Mouse (Mus musculus): ENCODE data around the gene Kif28. TPM values are rescaled to one million over a fixed set of nuclear protein-coding genes. Genes with fewer than 3 reads are reported as not detected.
"Not testable (repeated sequence)": the region's sequence is repeated elsewhere in the genome, so short reads cannot be mapped to it uniquely, and the experiment has no call there.

Gene Kif28
- polyA plus RNA-seq, 1 experiment from 2014 or later, result not detected

DNA sequence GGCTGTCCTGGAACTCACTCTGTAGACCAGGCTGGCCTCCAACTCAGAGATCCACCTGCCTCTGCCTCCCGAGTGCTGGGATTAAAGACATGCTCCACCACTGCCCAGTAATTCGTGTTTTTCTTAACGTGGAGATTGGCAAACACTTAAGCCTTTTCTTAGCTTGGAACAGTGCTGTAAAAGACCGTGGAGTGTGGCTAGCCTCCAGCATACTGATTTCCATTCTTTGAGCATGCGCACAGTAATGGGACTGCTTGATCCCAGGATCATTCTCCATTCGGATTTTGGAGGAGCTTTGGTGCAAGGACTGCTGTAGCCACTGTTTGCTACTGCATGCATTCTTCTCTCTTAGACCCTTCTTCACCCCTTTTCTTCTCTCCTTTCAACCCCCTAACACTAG lies 55.6 kb downstream of the Kif28 start:
- H3K36me3 ChIP-seq, result peaks cover 42% of the 10 kb centered on the region
- 76% methylated on average over 6 of the region's 6 CpGs for whole genome bisulfite sequencing
- no peak overlapping the region for H3K4me2 ChIP-seq (replicated peaks)
- no peak overlapping the region for H3K4me3 ChIP-seq
- no peaks in the 10 kb centered on the region for H3K9me3 ChIP-seq
- no peak overlapping the region for H3K27ac ChIP-seq
- no peak overlapping the region for H3K9ac ChIP-seq
- ATAC-seq (ENCODE audit: low FRiP score, low read depth), result no peak
- no peaks in the 10 kb centered on the region for H3K27me3 ChIP-seq
- no peaks in the 10 kb centered on the region for H3K4me1 ChIP-seq

DNA sequence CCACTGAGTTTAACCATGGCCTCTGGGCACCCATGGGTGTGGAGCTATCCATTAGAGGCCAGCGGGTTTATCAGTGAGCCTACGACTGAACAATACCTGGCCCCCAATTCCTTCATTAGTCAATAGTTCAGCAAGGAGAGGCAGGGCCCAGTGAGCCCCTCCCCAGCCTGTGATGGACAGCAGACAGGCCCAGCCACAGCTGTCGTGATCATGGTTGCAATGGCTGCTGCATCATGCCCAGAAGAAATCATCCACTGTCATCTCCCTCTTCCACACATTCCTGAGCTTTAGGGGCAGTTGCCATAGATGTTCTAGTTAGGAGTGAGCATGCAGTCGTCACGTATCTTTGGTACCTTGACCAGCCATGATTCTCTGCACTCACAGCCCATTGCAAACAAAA lies 56.2 kb downstream of the Kif28 start:
- Histone ChIP-seq H3K9me3 (no peaks in the 10 kb centered on the region), H3K9ac (no peak overlapping the region), H3K36me3 (peaks cover 45% of the 10 kb centered on the region), H3K4me1 (no peaks in the 10 kb centered on the region), H3K4me3 (no peak overlapping the region), H3K27me3 (no peaks in the 10 kb centered on the region), H3K27ac (no peak overlapping the region), H3K4me2 (replicated peaks) (no peak overlapping the region)
- 83% methylated on average over 5 of the region's 5 CpGs for WGBS
- ATAC-seq (ENCODE audit: low FRiP score, low read depth), result no peak

DNA sequence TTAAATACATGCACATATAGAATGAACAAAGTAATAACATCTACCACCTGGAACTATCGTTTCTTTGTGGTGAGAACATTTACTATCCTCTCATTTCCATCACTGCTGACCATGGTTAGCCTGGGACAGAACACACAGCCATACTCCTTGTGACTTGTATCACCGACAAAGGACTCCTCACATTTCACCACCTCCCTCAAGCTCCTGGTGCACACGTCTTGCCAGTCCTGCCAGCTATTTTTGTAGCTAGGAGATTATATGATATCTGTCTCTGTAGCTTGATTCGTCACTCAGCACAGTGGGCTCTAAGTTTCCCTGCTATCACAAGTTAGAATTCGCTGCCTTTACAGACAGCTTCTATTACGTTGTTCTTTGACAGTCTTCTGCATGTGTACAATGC lies 56.7 kb downstream of the Kif28 start:
- Histone ChIP-seq H3K27me3 (no peaks in the 10 kb centered on the region), H3K4me3 (no peak overlapping the region), H3K9ac (no peak overlapping the region), H3K27ac (no peak overlapping the region), H3K4me1 (no peaks in the 10 kb centered on the region), H3K9me3 (no peaks in the 10 kb centered on the region), H3K36me3 (peaks cover 50% of the 10 kb centered on the region), H3K4me2 (replicated peaks) (no peak overlapping the region)
- WGBS, result 87% methylated on average over 6 of the region's 6 CpGs
- no peak for ATAC-seq (ENCODE audit: low FRiP score, low read depth)

GRCm38 (mm10) chr1:179687966-179688365 lies 57.1 kb downstream of the Kif28 start:
- H3K9me3 ChIP-seq, result no peaks in the 10 kb centered on the region
- H3K27ac ChIP-seq, result no peak overlapping the region
- peaks cover 54% of the 10 kb centered on the region for H3K36me3 ChIP-seq
- H3K9ac ChIP-seq, result no peak overlapping the region
- 82% methylated on average over 3 of the region's 3 CpGs for WGBS
- no peak for ATAC-seq (ENCODE audit: low FRiP score, low read depth)
- H3K4me1 ChIP-seq, result no peaks in the 10 kb centered on the region
- no peak overlapping the region for H3K4me2 ChIP-seq (replicated peaks)
- H3K4me3 ChIP-seq, result no peak overlapping the region
- H3K27me3 ChIP-seq, result no peaks in the 10 kb centered on the region

DNA sequence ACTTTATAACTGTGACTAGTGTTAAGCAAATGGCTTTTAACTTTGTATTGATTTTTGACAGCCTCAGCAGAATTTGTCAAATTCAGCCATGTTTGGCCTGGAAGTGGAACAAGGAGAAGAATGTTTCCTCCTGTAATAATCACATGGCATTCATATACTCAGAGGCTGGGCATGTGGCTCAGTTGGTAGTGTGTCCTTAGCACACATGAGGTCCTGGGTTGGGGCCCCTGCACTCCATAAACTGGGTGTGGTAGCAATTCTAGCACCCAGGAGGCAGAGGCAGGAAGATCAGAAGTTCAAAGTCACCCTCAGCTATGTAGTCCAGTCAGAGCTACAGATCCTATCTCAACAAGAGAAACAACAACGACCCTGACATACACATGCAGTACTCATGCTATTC lies 57.8 kb downstream of the Kif28 start:
- WGBS, result 90% methylated on average over 1 of the region's 1 CpGs
- no peak overlapping the region for H3K4me2 ChIP-seq (replicated peaks)
- H3K27ac ChIP-seq, result no peak overlapping the region
- H3K36me3 ChIP-seq, result peaks cover 58% of the 10 kb centered on the region
- no peak overlapping the region for H3K9ac ChIP-seq
- no peaks in the 10 kb centered on the region for H3K27me3 ChIP-seq
- H3K9me3 ChIP-seq, result no peaks in the 10 kb centered on the region
- H3K4me3 ChIP-seq, result no peak overlapping the region
- no peak for ATAC-seq (ENCODE audit: low FRiP score, low read depth)
- no peaks in the 10 kb centered on the region for H3K4me1 ChIP-seq

DNA sequence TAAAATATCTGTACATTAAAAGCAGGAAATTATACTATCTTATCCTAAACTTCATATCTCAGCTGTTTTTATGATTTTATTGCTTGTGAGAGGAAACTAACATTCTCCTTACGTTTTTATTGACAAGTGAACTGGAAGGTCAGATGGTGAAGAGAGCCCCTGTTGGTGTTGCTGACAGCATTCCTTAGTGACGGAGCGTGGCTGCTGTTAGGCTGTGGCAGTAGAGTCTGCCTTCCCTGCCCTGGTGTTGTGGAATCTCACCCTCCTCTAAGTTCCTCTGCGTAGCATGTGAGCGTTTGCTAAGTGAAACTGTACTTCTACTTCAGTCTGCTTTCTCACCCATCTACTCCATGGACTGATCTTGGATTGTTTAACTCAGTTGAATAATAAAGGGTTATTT lies 58.3 kb downstream of the Kif28 start:
- Histone ChIP-seq H3K9ac (no peak overlapping the region), H3K27me3 (no peaks in the 10 kb centered on the region), H3K4me3 (no peak overlapping the region), H3K9me3 (no peaks in the 10 kb centered on the region), H3K27ac (no peak overlapping the region), H3K4me1 (no peaks in the 10 kb centered on the region), H3K4me2 (replicated peaks) (no peak overlapping the region), H3K36me3 (peaks cover 64% of the 10 kb centered on the region)
- 76% methylated on average over 5 of the region's 5 CpGs for WGBS
- ATAC-seq (ENCODE audit: low FRiP score, low read depth), result no peak

GRCm38 (mm10) chr1:179686348-179686747 lies 58.7 kb downstream of the Kif28 start:
- Histone ChIP-seq H3K27me3 (no peaks in the 10 kb centered on the region), H3K36me3 (peaks cover 66% of the 10 kb centered on the region), H3K4me3 (no peak overlapping the region), H3K27ac (no peak overlapping the region), H3K4me1 (no peaks in the 10 kb centered on the region), H3K4me2 (replicated peaks) (no peak overlapping the region), H3K9me3 (no peaks in the 10 kb centered on the region), H3K9ac (no peak overlapping the region)
- no peak for ATAC-seq (ENCODE audit: low FRiP score, low read depth)
- WGBS, result 85% methylated on average over 6 of the region's 6 CpGs

GRCm38 (mm10) chr1:179682753-179683152 lies 62.3 kb downstream of the Kif28 start:
- not testable (repeated sequence) for H3K4me1 ChIP-seq; H3K9ac ChIP-seq; H3K9me3 ChIP-seq; H3K27ac ChIP-seq; H3K4me3 ChIP-seq; H3K27me3 ChIP-seq; ATAC-seq (ENCODE audit: low FRiP score, low read depth); H3K4me2 ChIP-seq (replicated peaks)
- peaks cover 84% of the 10 kb centered on the region for H3K36me3 ChIP-seq
- WGBS, result 91% methylated on average over 10 of the region's 10 CpGs

- no peak for ATAC-seq (ENCODE audit: low FRiP score, low read depth)
- 92% methylated on average over 4 of the region's 4 CpGs for WGBS
- H3K9ac ChIP-seq, result no peak overlapping the region
- H3K9me3 ChIP-seq, result no peaks in the 10 kb centered on the region
- no peak overlapping the region for H3K27ac ChIP-seq
- H3K27me3 ChIP-seq, result no peaks in the 10 kb centered on the region
- H3K36me3 ChIP-seq, result peaks cover 81% of the 10 kb centered on the region
- H3K4me3 ChIP-seq, result no peak overlapping the region
- H3K4me1 ChIP-seq, result no peaks in the 10 kb centered on the region
- no peak overlapping the region for H3K4me2 ChIP-seq (replicated peaks)
Measured at GRCm38 (mm10) chr1:179679326-179679725, 65.7 kb downstream of the Kif28 start.

DNA sequence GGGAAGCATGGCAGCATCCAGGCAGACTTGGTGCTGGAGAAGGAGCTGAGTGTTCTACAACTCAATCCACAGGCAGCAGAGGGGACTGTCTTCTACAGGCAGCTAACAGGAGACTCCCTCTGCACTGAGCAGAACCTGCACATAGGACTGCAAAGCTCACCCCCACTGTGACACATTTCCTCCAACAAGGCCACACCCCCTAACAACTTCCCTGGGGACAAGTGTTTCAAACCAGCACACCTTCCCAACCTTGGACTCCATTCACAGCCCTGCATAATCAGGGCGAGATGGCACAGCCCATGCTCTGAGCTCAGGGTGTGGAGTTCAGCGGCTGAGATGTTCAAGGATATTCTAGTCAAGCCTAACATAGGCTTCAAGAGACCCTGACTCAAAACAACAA lies 68.0 kb downstream of the Kif28 start:
- Histone ChIP-seq H3K4me1 (no peaks in the 10 kb centered on the region), H3K9ac (no peak overlapping the region), H3K4me3 (no peak overlapping the region), H3K36me3 (peaks cover 84% of the 10 kb centered on the region), H3K27me3 (no peaks in the 10 kb centered on the region), H3K27ac (no peak overlapping the region), H3K4me2 (replicated peaks) (no peak overlapping the region), H3K9me3 (no peaks in the 10 kb centered on the region)
- WGBS, result 94% methylated on average over 2 of the region's 2 CpGs
- no peak for ATAC-seq (ENCODE audit: low FRiP score, low read depth)

- Histone ChIP-seq H3K4me3 (no peak overlapping the region), H3K27ac (no peak overlapping the region), H3K36me3 (peaks cover 75% of the 10 kb centered on the region), H3K4me1 (peaks cover 6% of the 10 kb centered on the region), H3K9ac (no peak overlapping the region), H3K27me3 (no peaks in the 10 kb centered on the region), H3K9me3 (no peaks in the 10 kb centered on the region), H3K4me2 (replicated peaks) (no peak overlapping the region)
- WGBS, result 91% methylated on average over 3 of the region's 3 CpGs
- no peak for ATAC-seq (ENCODE audit: low FRiP score, low read depth)
Measured at GRCm38 (mm10) chr1:179674355-179674754, 70.7 kb downstream of the Kif28 start.

DNA sequence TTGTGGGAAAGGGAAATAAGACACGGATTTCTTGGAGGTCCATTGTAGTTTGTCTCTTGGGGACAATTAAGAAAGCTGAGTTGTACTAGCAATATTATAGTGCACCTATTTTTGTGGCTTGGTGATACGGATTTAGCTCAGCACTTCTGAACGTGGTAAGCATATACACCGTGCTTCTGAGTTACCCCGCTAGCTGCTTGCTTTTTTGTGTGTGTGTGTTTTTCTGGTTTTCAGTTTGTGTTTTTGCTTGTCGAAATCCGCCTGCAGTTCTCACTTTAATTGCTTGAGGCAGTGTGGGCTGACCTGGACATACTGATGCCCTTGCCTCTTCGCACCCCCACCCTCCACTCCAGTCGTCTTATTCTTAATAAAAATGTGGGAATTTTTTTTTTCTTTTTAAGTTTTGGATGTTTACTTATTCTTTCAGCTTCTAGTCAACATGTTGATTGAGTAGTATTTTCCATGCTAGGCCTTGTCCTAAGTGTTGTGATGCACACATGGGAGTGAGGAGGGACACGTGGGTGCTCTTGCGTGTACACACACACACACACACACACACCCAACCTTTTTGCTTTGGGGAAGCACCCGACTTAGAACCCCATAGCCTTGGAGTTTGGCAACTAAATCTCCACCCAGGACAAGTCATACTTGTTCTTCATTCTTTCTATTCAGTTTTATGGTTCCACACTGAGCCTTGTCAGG lies 76.1 kb downstream of the Kif28 start:
- peaks cover 13% of the 10 kb centered on the region for H3K4me1 ChIP-seq
- no peaks in the 10 kb centered on the region for H3K27me3 ChIP-seq
- peak overlapping the region; percentile 90 for H3K9ac ChIP-seq
- peak overlapping the region; percentile 78 for H3K4me2 ChIP-seq (replicated peaks)
- H3K36me3 ChIP-seq, result peaks cover 29% of the 10 kb centered on the region
- WGBS, result 21% methylated on average over 12 of the region's 12 CpGs
- peak overlapping the region; percentile 85 for H3K4me3 ChIP-seq
- ATAC-seq (ENCODE audit: low FRiP score, low read depth), result 0 out of 2 replicates have a peak, but pooled peaks have one; percentile 5
- no peaks in the 10 kb centered on the region for H3K9me3 ChIP-seq
- H3K27ac ChIP-seq, result peak overlapping the region; percentile 81; the same call in 1 of the 2 replicates
